Mouse (Mus musculus) heart, adult 9 months (tissue): Measurements from ENCODE around the gene Dock11.

Experiments used
- DNase-seq, 2 experiments: peaks; one replicate each; pipeline ENCODE4 v3.0.0; 2022; ENCODE audit warnings: low spot score in 2 of 2

Gene Dock11

GRCm38 (mm10) chrX:35888087-35888895 is at the start of gene Dock11:
Dock11 (plus strand) TSS chrX:35888832.
- DNase-seq = peak; percentile 63 to 64

- no peak for DNase-seq
Measured at GRCm38 (mm10) chrX:35879703-35880102, 8.9 kb upstream of the Dock11 start.

GRCm38 (mm10) chrX:35888945-35889799 is 540 bp downstream of the Dock11 start:
- peak; percentile 11 to 14 for DNase-seq

GRCm38 (mm10) chrX:35889800-35890106 is 1.1 kb downstream of the Dock11 start:
- DNase-seq = no peak

GRCm38 (mm10) chrX:35891534-35892125 is 3.0 kb downstream of the Dock11 start:
- no peak for DNase-seq

GRCm38 (mm10) chrX:35892377-35892776 is 3.7 kb downstream of the Dock11 start:
- DNase-seq = no peak

GRCm38 (mm10) chrX:35897648-35898500 is 9.2 kb downstream of the Dock11 start:
- no peak for DNase-seq

GRCm38 (mm10) chrX:35898501-35898766 is 9.8 kb downstream of the Dock11 start:
- no peak for DNase-seq

GRCm38 (mm10) chrX:35904352-35904751 is 15.7 kb downstream of the Dock11 start:
- DNase-seq = no peak

- peak in 1 of 2 experiments; percentile 19 for DNase-seq
Measured at GRCm38 (mm10) chrX:35906696-35907330, 18.2 kb downstream of the Dock11 start.

GRCm38 (mm10) chrX:35919558-35919957 is 30.9 kb downstream of the Dock11 start:
- no peak for DNase-seq

- peak in 1 of 2 experiments; percentile 8 for DNase-seq
Measured at GRCm38 (mm10) chrX:35920096-35920607, 31.5 kb downstream of the Dock11 start.

GRCm38 (mm10) chrX:35921922-35922321 is 33.3 kb downstream of the Dock11 start:
- DNase-seq = no peak

- DNase-seq = no peak
Measured at GRCm38 (mm10) chrX:35924705-35925264, 36.2 kb downstream of the Dock11 start.

- DNase-seq = peak in 1 of 2 experiments; percentile 2
Measured at GRCm38 (mm10) chrX:35930094-35930933, 41.7 kb downstream of the Dock11 start.

GRCm38 (mm10) chrX:35930934-35931406 is 42.3 kb downstream of the Dock11 start:
- DNase-seq = no peak

GRCm38 (mm10) chrX:35931945-35932344 is 43.3 kb downstream of the Dock11 start:
- no peak for DNase-seq

GRCm38 (mm10) chrX:35932952-35933351 is 44.3 kb downstream of the Dock11 start:
- no peak for DNase-seq

GRCm38 (mm10) chrX:35938112-35938511 is 49.5 kb downstream of the Dock11 start:
- DNase-seq = no peak

- DNase-seq = no peak
Measured at GRCm38 (mm10) chrX:35946394-35946793, 57.8 kb downstream of the Dock11 start.
